Mouse (Mus musculus): Measurements from ENCODE around the gene Syde2. TPM values are rescaled to one million over a fixed set of nuclear protein-coding genes. Genes with fewer than 3 reads are reported as not detected.

Gene Syde2
- total and polyA plus RNA-seq, 3 experiments: 0.10 to 0.30 TPM; not detected in 1

DNA sequence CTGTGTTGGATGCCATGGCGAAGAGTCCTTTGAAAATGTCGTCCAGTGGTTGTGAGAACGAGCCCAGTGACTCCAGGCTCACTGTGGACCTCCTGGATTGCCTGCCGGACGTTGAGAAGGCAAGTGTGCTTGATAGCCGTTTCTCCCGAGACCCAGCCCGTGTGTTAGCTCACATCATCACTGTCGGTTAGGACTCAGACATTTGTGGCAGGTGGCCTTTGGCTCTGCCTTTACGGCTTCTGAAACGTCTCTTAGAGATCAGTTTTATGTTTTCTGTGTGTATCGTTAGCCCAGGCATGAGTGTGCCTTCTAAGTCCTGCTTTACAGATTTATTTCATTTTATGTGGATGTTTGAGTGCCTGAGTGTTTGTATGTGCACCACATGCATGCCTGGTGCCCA is 26.7 kb downstream of the Syde2 start:
- no peak overlapping the region for H3K9ac ChIP-seq (ENCODE audit: insufficient read depth, low read depth)
- H3K27ac ChIP-seq (ENCODE audit: insufficient read depth, low read depth): no peak overlapping the region
- no peak overlapping the region for H3K4me2 ChIP-seq (ENCODE audit: insufficient read depth, low read depth, poor library complexity, severe bottlenecking)
- in situ Hi-C loops (cut with MboI; ENCODE audit: low pct_ligation_motif_present, low pct_unique_long_range_greater_than_20kb, low sequenced_read_pairs): no loop called here
- no peaks in the 10 kb centered on the region for H3K27me3 ChIP-seq (replicated peaks)
- peaks cover 3 to 6% of the 10 kb centered on the region in 2 experiments; a peak in 1 of 4 replicates for H3K4me1 ChIP-seq (ENCODE audit: control insufficient read depth in 1 of 2, insufficient read depth in 2 of 2)
- H3K36me3 ChIP-seq (replicated peaks in 1 of 2; ENCODE audit: control insufficient read depth in 1 of 2, insufficient read depth in 1 of 2, low read length in 1 of 2): no peaks in the 10 kb centered on the region
- no peak for DNase-seq (ENCODE audit: extremely low read depth)
- dilution Hi-C loops (cut with MboI; ENCODE audit: extremely low pct_ligation_motif_present, extremely low pct_unique_long_range_greater_than_20kb, low sequenced_read_pairs): no loop called here
- H3K4me3 ChIP-seq (replicated peaks in 1 of 3; ENCODE audit: low read depth in 2 of 3, low read length in 2 of 3, poor library complexity in 1 of 3): no peak overlapping the region
- TF ChIP-seq E2F4 (IDR thresholded peaks at IDR 0.05; ENCODE audit: insufficient replicate concordance, low read depth, low read length): no peak
- no peak for TF ChIP-seq CHD2 (IDR thresholded peaks at IDR 0.05; ENCODE audit: low read length)
- no peak for TF ChIP-seq KAT2A (IDR thresholded peaks at IDR 0.05; ENCODE audit: insufficient replicate concordance, low read length)
- no peaks in the 10 kb centered on the region for H3K9me3 ChIP-seq (replicated peaks; ENCODE audit: low read length)
- no peaks in the 10 kb centered on the region for H3K79me2 ChIP-seq (replicated peaks; ENCODE audit: control insufficient read depth, extremely low read depth, insufficient read depth, poor library complexity, severe bottlenecking)

DNA sequence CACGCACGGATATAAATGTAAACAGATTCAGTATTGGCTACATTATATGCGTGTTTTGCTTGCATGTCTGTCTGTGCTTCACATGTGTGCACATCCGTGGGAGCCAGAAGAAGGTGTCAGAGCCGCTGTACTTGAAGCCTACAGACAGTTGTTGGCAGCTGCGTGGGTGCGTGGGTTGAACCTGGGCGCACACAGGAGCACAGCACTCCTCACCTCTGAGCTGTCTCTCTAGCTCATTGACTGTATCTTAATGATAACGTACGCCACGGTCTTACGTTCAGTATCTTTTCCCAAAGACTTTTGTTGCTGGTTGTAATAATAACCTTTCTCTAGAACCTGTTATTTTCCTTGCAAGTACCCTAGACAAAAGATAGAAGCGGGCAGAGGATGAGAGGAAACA is 29.3 kb downstream of the Syde2 start:
- dilution Hi-C loops (cut with MboI; ENCODE audit: extremely low pct_ligation_motif_present, extremely low pct_unique_long_range_greater_than_20kb, low sequenced_read_pairs): no loop called here
- Histone ChIP-seq H3K36me3 (replicated peaks in 1 of 2; ENCODE audit: control insufficient read depth in 1 of 2, insufficient read depth in 1 of 2, low read length in 1 of 2) (no peaks in the 10 kb centered on the region), H3K4me3 (replicated peaks in 1 of 3; ENCODE audit: low read depth in 2 of 3, low read length in 2 of 3, poor library complexity in 1 of 3) (no peak overlapping the region)

DNA sequence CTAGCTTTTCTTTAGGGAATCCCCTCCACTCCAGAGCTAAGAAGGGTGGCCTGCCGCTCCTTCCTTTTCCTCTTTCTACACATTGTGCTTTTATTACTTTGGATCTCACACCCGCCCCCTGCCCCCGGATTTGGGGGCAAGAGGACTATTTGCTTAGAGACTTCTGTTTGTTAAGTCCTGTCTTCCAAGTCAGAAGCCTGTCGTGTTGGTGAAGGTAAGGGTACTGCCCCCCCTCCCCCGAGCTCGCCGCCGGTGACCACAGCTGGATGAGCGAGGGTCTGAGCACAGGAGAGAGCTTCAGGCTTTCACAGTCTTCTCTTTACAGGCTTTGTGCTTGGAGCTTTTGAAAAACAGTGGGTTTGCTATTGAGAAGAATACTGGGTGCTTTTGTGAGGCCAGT is 29.9 kb downstream of the Syde2 start:
- H3K9ac ChIP-seq (ENCODE audit: insufficient read depth, low read depth): no peak overlapping the region
- in situ Hi-C loops (cut with MboI; ENCODE audit: low pct_ligation_motif_present, low pct_unique_long_range_greater_than_20kb, low sequenced_read_pairs): no loop called here

More for the DNA sequence above, 29.3 kb downstream of the Syde2 start:
- in situ Hi-C loops (cut with MboI; ENCODE audit: low pct_ligation_motif_present, low pct_unique_long_range_greater_than_20kb, low sequenced_read_pairs): no loop called here
- Histone ChIP-seq H3K4me2 (ENCODE audit: insufficient read depth, low read depth, poor library complexity, severe bottlenecking) (no peak overlapping the region), H3K4me1 (ENCODE audit: control insufficient read depth in 1 of 2, insufficient read depth in 2 of 2) (no peaks in the 10 kb centered on the region), H3K27me3 (replicated peaks) (no peaks in the 10 kb centered on the region), H3K27ac (ENCODE audit: insufficient read depth, low read depth) (no peak overlapping the region), H3K79me2 (replicated peaks; ENCODE audit: control insufficient read depth, extremely low read depth, insufficient read depth, poor library complexity, severe bottlenecking) (no peaks in the 10 kb centered on the region), H3K9me3 (replicated peaks; ENCODE audit: low read length) (no peaks in the 10 kb centered on the region), H3K9ac (ENCODE audit: insufficient read depth, low read depth) (no peak overlapping the region)
- no peak for DNase-seq (ENCODE audit: extremely low read depth)
- no peak for TF ChIP-seq MAX (IDR thresholded peaks at IDR 0.05; ENCODE audit: low read length)
- no peak for TF ChIP-seq E2F4 (IDR thresholded peaks at IDR 0.05; ENCODE audit: insufficient replicate concordance, low read depth, low read length)
- no peak for TF ChIP-seq ZC3H11A (IDR thresholded peaks at IDR 0.05; ENCODE audit: low read depth, low read length)
- TF ChIP-seq BHLHE40 (IDR thresholded peaks at IDR 0.05; ENCODE audit: low read depth, low read length): no peak
- TF ChIP-seq MAFK (IDR thresholded peaks at IDR 0.05; ENCODE audit: insufficient replicate concordance, low read length): no peak
- TF ChIP-seq MAZ (IDR thresholded peaks at IDR 0.05; ENCODE audit: low read depth, low read length): no peak
- no peak for TF ChIP-seq CHD1 (IDR thresholded peaks at IDR 0.05; ENCODE audit: low read depth, low read length)
- TF ChIP-seq ZNF384 (IDR thresholded peaks at IDR 0.05; ENCODE audit: low read depth, low read length): no peak
- TF ChIP-seq TBP (conservative IDR thresholded peaks at IDR 0.05; ENCODE audit: low read depth, low read length): no peak
- no peak for TF ChIP-seq CTCF (conservative IDR thresholded peaks at IDR 0.05 in 1 of 2, IDR thresholded peaks at IDR 0.05 in 1 of 2; ENCODE audit: low read depth in 2 of 2, low read length in 2 of 2)
- no peak for TF ChIP-seq CHD2 (IDR thresholded peaks at IDR 0.05; ENCODE audit: low read length)
- TF ChIP-seq MXI1 (IDR thresholded peaks at IDR 0.05; ENCODE audit: low read depth, low read length): no peak

More for the DNA sequence above, 29.9 kb downstream of the Syde2 start:
- H3K79me2 ChIP-seq (replicated peaks; ENCODE audit: control insufficient read depth, extremely low read depth, insufficient read depth, poor library complexity, severe bottlenecking): no peaks in the 10 kb centered on the region
- H3K4me3 ChIP-seq (replicated peaks in 1 of 3; ENCODE audit: low read depth in 2 of 3, low read length in 2 of 3, poor library complexity in 1 of 3): no peak overlapping the region
- DNase-seq (ENCODE audit: extremely low read depth): no peak
- no peaks in the 10 kb centered on the region for H3K4me1 ChIP-seq (ENCODE audit: control insufficient read depth in 1 of 2, insufficient read depth in 2 of 2)
- dilution Hi-C loops (cut with MboI; ENCODE audit: extremely low pct_ligation_motif_present, extremely low pct_unique_long_range_greater_than_20kb, low sequenced_read_pairs): no loop called here
- H3K27me3 ChIP-seq (replicated peaks): no peaks in the 10 kb centered on the region
- H3K4me2 ChIP-seq (ENCODE audit: insufficient read depth, low read depth, poor library complexity, severe bottlenecking): no peak overlapping the region
- H3K27ac ChIP-seq (ENCODE audit: insufficient read depth, low read depth): no peak overlapping the region
- no peak for TF ChIP-seq ZMIZ1 (IDR thresholded peaks at IDR 0.05; ENCODE audit: low read depth, low read length)
- no peak for TF ChIP-seq ZNF384 (IDR thresholded peaks at IDR 0.05; ENCODE audit: low read depth, low read length)
- no peak for TF ChIP-seq USF2 (conservative IDR thresholded peaks at IDR 0.05; ENCODE audit: low read depth, low read length)
- no peak for TF ChIP-seq UBTF (IDR thresholded peaks at IDR 0.05; ENCODE audit: low read depth, low read length)
- TF ChIP-seq NELFE (IDR thresholded peaks at IDR 0.05; ENCODE audit: low read depth, low read length): no peak
- no peak for TF ChIP-seq MAZ (IDR thresholded peaks at IDR 0.05; ENCODE audit: low read depth, low read length)
- TF ChIP-seq EP300 (IDR thresholded peaks at IDR 0.05; ENCODE audit: low read length): no peak
- TF ChIP-seq KAT2A (IDR thresholded peaks at IDR 0.05; ENCODE audit: insufficient replicate concordance, low read length): no peak
- no peak for TF ChIP-seq TBP (conservative IDR thresholded peaks at IDR 0.05; ENCODE audit: low read depth, low read length)
- no peak for TF ChIP-seq USF1 (IDR thresholded peaks at IDR 0.05; ENCODE audit: low read depth, low read length)
- TF ChIP-seq HCFC1 (IDR thresholded peaks at IDR 0.05; ENCODE audit: low read depth, low read length): no peak
- TF ChIP-seq MEF2A (IDR thresholded peaks at IDR 0.05; ENCODE audit: borderline replicate concordance, low read depth, low read length): no peak
- H3K9me3 ChIP-seq (replicated peaks; ENCODE audit: low read length): no peaks in the 10 kb centered on the region
- no peaks in the 10 kb centered on the region for H3K36me3 ChIP-seq (replicated peaks in 1 of 2; ENCODE audit: control insufficient read depth in 1 of 2, insufficient read depth in 1 of 2, low read length in 1 of 2)

Measured in CH12.LX (cell line).